Mouse (Mus musculus) lung, postnatal 0 days (tissue): ENCODE data around the gene Tbc1d32.

Source experiments
- CTCF ChIP-seq: IDR thresholded peaks from 2 replicates; pipeline ENCODE4 v1.5.1; 2016; ENCODE audit warnings: antibody characterized with exemption, mild to moderate bottlenecking
- EP300 ChIP-seq: IDR thresholded peaks from 2 replicates; pipeline ENCODE4 v1.6.1; 2016; ENCODE audit warnings: antibody characterized with exemption, mild to moderate bottlenecking, control low read depth

- TF ChIP-seq EP300 = no peak
- no peak for TF ChIP-seq CTCF
These were observed 70.3 kb downstream of the Tbc1d32 start for GRCm38 (mm10) chr10:56158207-56158606.
